Mouse (Mus musculus) ES-Bruce4 (cell line): ENCODE measurements at regions not wholly inside any gene's neighbourhood (a gene's known extent, or its start where the extent isn't known, plus 50 kb on each side); places are given as distances from the start of the nearest gene placed in this dataset.
A peak's percentile ranks its signal among the peaks of the same experiment; 100 is the strongest.

ENCODE experiments used
- H3K27ac ChIP-seq: 2 replicates; pipeline ENCODE4 v1.5.1; 2012; ENCODE audit warnings: low read length, inconsistent platforms; ENCODE audit not compliant: insufficient read depth
- H3K27me3 ChIP-seq: 2 replicates; pipeline ENCODE4 v1.6.1; 2012; ENCODE audit warnings: mild to moderate bottlenecking, low read length, inconsistent platforms; ENCODE audit not compliant: control insufficient read depth, poor library complexity, insufficient read depth, severe bottlenecking
- H3K36me3 ChIP-seq: 2 replicates; pipeline ENCODE4 v1.6.1; 2012; ENCODE audit warnings: inconsistent platforms, mild to moderate bottlenecking, low read length, moderate library complexity; ENCODE audit not compliant: control insufficient read depth, poor library complexity, insufficient read depth, severe bottlenecking
- H3K4me1 ChIP-seq: one replicate; pipeline ENCODE4 v1.8.1; 2011; ENCODE audit warnings: low read length; ENCODE audit not compliant: control insufficient read depth, insufficient read depth
- H3K4me3 ChIP-seq: 2 replicates; pipeline ENCODE4 v1.5.1; 2011; ENCODE audit warnings: low read depth, mild to moderate bottlenecking, low read length
- H3K9ac ChIP-seq: 2 replicates; pipeline ENCODE4 v1.6.1; 2012; ENCODE audit warnings: low read depth, mild to moderate bottlenecking, inconsistent platforms; ENCODE audit not compliant: poor library complexity, severe bottlenecking
- H3K9me3 ChIP-seq: replicated peaks from 2 replicates; pipeline ENCODE4 v1.6.1; 2012; ENCODE audit warnings: mild to moderate bottlenecking, low read length, inconsistent platforms; ENCODE audit not compliant: control insufficient read depth, poor library complexity, insufficient read depth, severe bottlenecking
- CTCF ChIP-seq: IDR thresholded peaks from one replicate; pipeline ENCODE4 v1.8.1; 2011; ENCODE audit warnings: low read depth, low read length
- EP300 ChIP-seq: IDR thresholded peaks from 2 replicates; pipeline ENCODE4 v1.6.1; 2011; ENCODE audit warnings: low read depth, low read length; ENCODE audit not compliant: insufficient read depth
- POLR2A ChIP-seq: IDR thresholded peaks from one replicate; pipeline ENCODE4 v1.8.1; 2011; ENCODE audit warnings: low read length; ENCODE audit not compliant: insufficient read depth

GRCm38 (mm10) chr1:193459735-193460134, 89.6 kb upstream of the Camk1g start:
- TF ChIP-seq EP300 (no peak), POLR2A (no peak)
- no peaks in the 10 kb centered on the region for H3K36me3 ChIP-seq
- peaks cover 6% of the 10 kb centered on the region for H3K9me3 ChIP-seq
- no peak overlapping the region for H3K4me3 ChIP-seq
- no peak overlapping the region for H3K9ac ChIP-seq
- no peak overlapping the region for H3K27ac ChIP-seq
- H3K4me1 ChIP-seq = no peaks in the 10 kb centered on the region
- H3K27me3 ChIP-seq = no peaks in the 10 kb centered on the region

GRCm38 (mm10) chr1:193457908-193458307, 87.8 kb upstream of the Camk1g start:
- Histone ChIP-seq H3K36me3 (no peaks in the 10 kb centered on the region), H3K27me3 (no peaks in the 10 kb centered on the region), H3K9ac (no peak overlapping the region), H3K27ac (no peak overlapping the region), H3K9me3 (no peaks in the 10 kb centered on the region), H3K4me3 (no peak overlapping the region), H3K4me1 (no peaks in the 10 kb centered on the region)
- TF ChIP-seq CTCF = no peak
- no peak for TF ChIP-seq POLR2A
- TF ChIP-seq EP300 = no peak

- Histone ChIP-seq H3K9ac (no peak overlapping the region), H3K9me3 (no peaks in the 10 kb centered on the region), H3K36me3 (no peaks in the 10 kb centered on the region), H3K27me3 (no peaks in the 10 kb centered on the region), H3K4me3 (no peak overlapping the region), H3K27ac (no peak overlapping the region), H3K4me1 (peaks cover 3% of the 10 kb centered on the region)
- no peak for TF ChIP-seq EP300
- TF ChIP-seq POLR2A = no peak
Measured at GRCm38 (mm10) chr1:193453654-193454053, 83.6 kb upstream of the Camk1g start.

- no peak overlapping the region for H3K27ac ChIP-seq
- TF ChIP-seq EP300 (no peak), CTCF (no peak), POLR2A (no peak)
- H3K36me3 ChIP-seq = no peaks in the 10 kb centered on the region
- no peak overlapping the region for H3K4me3 ChIP-seq
- H3K27me3 ChIP-seq = no peaks in the 10 kb centered on the region
- peaks cover 3% of the 10 kb centered on the region for H3K4me1 ChIP-seq
- no peak overlapping the region for H3K9ac ChIP-seq
- no peaks in the 10 kb centered on the region for H3K9me3 ChIP-seq
Measured at GRCm38 (mm10) chr1:193451471-193452135, 81.5 kb upstream of the Camk1g start.

GRCm38 (mm10) chr1:193450814-193451213, 80.7 kb upstream of the Camk1g start:
- Histone ChIP-seq H3K9ac (no peak overlapping the region), H3K36me3 (no peaks in the 10 kb centered on the region), H3K4me3 (no peak overlapping the region), H3K27ac (no peak overlapping the region), H3K27me3 (no peaks in the 10 kb centered on the region), H3K4me1 (peaks cover 3% of the 10 kb centered on the region), H3K9me3 (no peaks in the 10 kb centered on the region)
- no peak for TF ChIP-seq EP300
- no peak for TF ChIP-seq POLR2A
- no peak for TF ChIP-seq CTCF

GRCm38 (mm10) chr1:193450201-193450600, 80.1 kb upstream of the Camk1g start:
- H3K27me3 ChIP-seq = no peaks in the 10 kb centered on the region
- no peaks in the 10 kb centered on the region for H3K9me3 ChIP-seq
- peaks cover 3% of the 10 kb centered on the region for H3K4me1 ChIP-seq
- no peak overlapping the region for H3K9ac ChIP-seq
- H3K36me3 ChIP-seq = no peaks in the 10 kb centered on the region
- TF ChIP-seq CTCF = no peak
- TF ChIP-seq EP300 = 0 out of 2 replicates have a peak, but pooled peaks have one; percentile 8
- no peak overlapping the region for H3K4me3 ChIP-seq
- H3K27ac ChIP-seq = no peak overlapping the region
